Mouse (Mus musculus) ES-E14 (cell line): ENCODE measurements around the gene St8sia1.

Experiments
- CHD2 ChIP-seq: IDR thresholded peaks from 2 replicates; pipeline ENCODE4 v1.6.1; 2014; ENCODE audit warnings: mild to moderate bottlenecking, low read depth, low read length, inconsistent platforms
- HCFC1 ChIP-seq: IDR thresholded peaks from 2 replicates; pipeline ENCODE4 v1.6.1; 2012; ENCODE audit warnings: low read length, inconsistent platforms, borderline replicate concordance; ENCODE audit not compliant: insufficient read depth
- ZC3H11A ChIP-seq: IDR thresholded peaks from 2 replicates; pipeline ENCODE4 v1.6.1; 2012; ENCODE audit warnings: low read depth, mild to moderate bottlenecking, inconsistent platforms, low read length, borderline replicate concordance

DNA sequence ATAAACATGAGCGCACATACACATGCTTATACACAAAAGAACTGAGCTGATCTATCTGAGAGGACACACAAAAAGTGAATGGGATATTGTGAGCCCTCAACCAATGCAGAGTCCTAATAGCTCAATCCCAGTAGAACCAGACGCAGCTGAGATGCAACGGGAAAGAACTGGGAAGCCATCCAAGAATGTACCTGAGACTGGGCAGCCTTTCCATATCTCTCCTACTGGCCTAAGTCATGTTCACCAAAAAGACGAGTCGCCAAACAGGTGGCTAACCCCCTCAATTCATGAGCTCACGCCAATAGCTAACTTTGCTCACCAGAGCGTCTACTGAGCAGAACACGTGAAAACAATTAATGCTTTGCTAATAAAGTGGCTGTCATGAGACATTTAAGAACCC, 20.8 kb downstream of the St8sia1 start:
- TF ChIP-seq HCFC1 (no peak), CHD2 (no peak), ZC3H11A (no peak)
